Mouse (Mus musculus) embryonic facial prominence, embryonic 11.5 days (tissue): ENCODE results near the gene Unc5b. TPM values are rescaled to one million over a fixed set of nuclear protein-coding genes. Genes with fewer than 3 reads are reported as not detected.

Experiments used
- ATAC-seq: fragments of 200-750 bp; cut with Nextera tagmentation; replicated peaks from 2 replicates; pipeline ENCODE4 v1.8.0; 2017; ENCODE audit warnings: low read depth; ENCODE audit not compliant: insufficient number of reproducible peaks, low FRiP score, low TSS enrichment
- DNase-seq: peaks from one replicate; pipeline ENCODE4 v3.0.0-alpha.2; 2015; ENCODE audit warnings: low spot score
- H3K27ac ChIP-seq: fragments of 300-500 bp; sonication (generic); replicated peaks from 2 replicates; pipeline ENCODE4 v1.5.1; 2014; ENCODE audit warnings: mild to moderate bottlenecking, low read depth, low read length, control low read depth
- H3K27me3 ChIP-seq: fragments of 300-500 bp; sonication (generic); 2 replicates; pipeline ENCODE4 v1.6.1; 2014; ENCODE audit warnings: mild to moderate bottlenecking, low read length, moderate library complexity, mixed read lengths; ENCODE audit not compliant: control insufficient read depth, insufficient read depth
- H3K36me3 ChIP-seq: fragments of 300-500 bp; sonication (generic); replicated peaks from 2 replicates; pipeline ENCODE4 v1.6.1; 2014; ENCODE audit warnings: low read depth, mild to moderate bottlenecking, low read length, moderate library complexity, mixed read lengths; ENCODE audit not compliant: control insufficient read depth, insufficient read depth
- H3K4me1 ChIP-seq: fragments of 300-500 bp; sonication (generic); 2 replicates; pipeline ENCODE4 v1.6.1; 2014; ENCODE audit warnings: low read length, mixed read lengths; ENCODE audit not compliant: control insufficient read depth, insufficient read depth
- H3K4me2 ChIP-seq: fragments of 300-500 bp; sonication (generic); 2 replicates; pipeline ENCODE4 v1.6.1; 2014; ENCODE audit warnings: low read depth, mild to moderate bottlenecking, control low read depth, low read length, moderate library complexity
- H3K4me3 ChIP-seq: fragments of 300-500 bp; sonication (generic); 2 replicates; pipeline ENCODE4 v1.5.1; 2014; ENCODE audit warnings: low read depth, low read length, control low read depth
- H3K9ac ChIP-seq: fragments of 300-500 bp; sonication (generic); replicated peaks from 2 replicates; pipeline ENCODE4 v1.6.1; 2014; ENCODE audit warnings: mild to moderate bottlenecking, control low read depth, low read length
- H3K9me3 ChIP-seq: fragments of 300-500 bp; sonication (generic); replicated peaks from 2 replicates; pipeline ENCODE4 v1.6.1; 2016; ENCODE audit warnings: mild to moderate bottlenecking, low read length, inconsistent platforms, mixed read lengths; ENCODE audit not compliant: control insufficient read depth
- WGBS: fragments of 180-500 bp; shearing (Covaris S2); extraction: QIAGEN DNeasy Blood & Tissue Kit; methylation state at CpG from one replicate; pipeline ENCODE4 v1.1.7; 2014; 5-methylcytosine and 5-hydroxymethylcytosine counted together
- polyA plus RNA-seq: library from polyadenylated mRNA; unstranded; fragments of >200 nt; fragmentation: Nextera tagmentation; extraction: Ambion mirVana; gene quantifications from 2 replicates; pipeline ENCODE4 v1.2.1, GENCODE M21; 2014

Gene Unc5b
- polyA plus RNA-seq, 1 experiment from 2014 or later = 4.0 TPM

- Histone ChIP-seq H3K27ac (no peak overlapping the region), H3K36me3 (no peaks in the 10 kb centered on the region), H3K27me3 (no peaks in the 10 kb centered on the region), H3K4me2 (no peak overlapping the region), H3K9me3 (no peaks in the 10 kb centered on the region), H3K4me1 (peaks cover 24% of the 10 kb centered on the region), H3K4me3 (no peak overlapping the region), H3K9ac (no peak overlapping the region)
- DNase-seq = no peak
- WGBS = 92% methylated on average over 12 of the region's 12 CpGs
- no peak for ATAC-seq
Measured at GRCm38 (mm10) chr10:60819654-60820192, 11.7 kb downstream of the Unc5b start.

GRCm38 (mm10) chr10:60819179-60819578 lies 12.2 kb downstream of the Unc5b start:
- Histone ChIP-seq H3K4me2 (no peak overlapping the region), H3K27me3 (no peaks in the 10 kb centered on the region), H3K9ac (no peak overlapping the region), H3K9me3 (no peaks in the 10 kb centered on the region), H3K27ac (no peak overlapping the region), H3K4me3 (no peak overlapping the region), H3K36me3 (no peaks in the 10 kb centered on the region), H3K4me1 (peaks cover 29% of the 10 kb centered on the region)
- DNase-seq = no peak
- no peak for ATAC-seq
- 77% methylated on average over 5 of the region's 5 CpGs for WGBS

- no peak for ATAC-seq
Measured at GRCm38 (mm10) chr10:60818708-60819107, 12.7 kb downstream of the Unc5b start.

GRCm38 (mm10) chr10:60817868-60818267 lies 13.5 kb downstream of the Unc5b start:
- H3K27ac ChIP-seq = 0 out of 2 replicates have a peak overlapping the region, but pooled peaks have one; percentile 11

More at GRCm38 (mm10) chr10:60818708-60819107, 12.7 kb downstream of the Unc5b start:
- no peak overlapping the region for H3K4me3 ChIP-seq
- no peak overlapping the region for H3K4me2 ChIP-seq
- H3K27me3 ChIP-seq = no peaks in the 10 kb centered on the region
- no peak for DNase-seq
- H3K27ac ChIP-seq = no peak overlapping the region
- peaks cover 31% of the 10 kb centered on the region for H3K4me1 ChIP-seq
- WGBS = 92% methylated on average over 7 of the region's 7 CpGs
- H3K36me3 ChIP-seq = no peaks in the 10 kb centered on the region
- H3K9me3 ChIP-seq = no peaks in the 10 kb centered on the region
- H3K9ac ChIP-seq = no peak overlapping the region

GRCm38 (mm10) chr10:60816872-60817648 lies 14.3 kb downstream of the Unc5b start:
- H3K4me1 ChIP-seq = peaks cover 39% of the 10 kb centered on the region
- H3K4me3 ChIP-seq = no peak overlapping the region
- no peak for DNase-seq
- no peak overlapping the region for H3K4me2 ChIP-seq
- 27% methylated on average over 14 of the region's 14 CpGs for WGBS
- H3K36me3 ChIP-seq = no peaks in the 10 kb centered on the region
- no peaks in the 10 kb centered on the region for H3K27me3 ChIP-seq
- no peak overlapping the region; the same call in 1 of the 2 replicates for H3K9ac ChIP-seq
- H3K27ac ChIP-seq = 0 out of 2 replicates have a peak overlapping the region, but pooled peaks have one; percentile 11
- H3K9me3 ChIP-seq = no peaks in the 10 kb centered on the region
- no peak for ATAC-seq

More at GRCm38 (mm10) chr10:60817868-60818267, 13.5 kb downstream of the Unc5b start:
- no peak overlapping the region for H3K9ac ChIP-seq
- 87% methylated on average over 6 of the region's 6 CpGs for WGBS
- H3K4me2 ChIP-seq = no peak overlapping the region
- no peaks in the 10 kb centered on the region for H3K9me3 ChIP-seq
- H3K36me3 ChIP-seq = no peaks in the 10 kb centered on the region
- ATAC-seq = no peak
- peaks cover 34% of the 10 kb centered on the region for H3K4me1 ChIP-seq
- no peak for DNase-seq
- H3K27me3 ChIP-seq = no peaks in the 10 kb centered on the region
- no peak overlapping the region for H3K4me3 ChIP-seq

GRCm38 (mm10) chr10:60815855-60816254 lies 15.5 kb downstream of the Unc5b start:
- H3K27me3 ChIP-seq = no peaks in the 10 kb centered on the region
- H3K36me3 ChIP-seq = no peaks in the 10 kb centered on the region
- H3K4me3 ChIP-seq = no peak overlapping the region
- H3K9me3 ChIP-seq = no peaks in the 10 kb centered on the region
- H3K4me2 ChIP-seq = no peak overlapping the region
- H3K4me1 ChIP-seq = peaks cover 39% of the 10 kb centered on the region
- 0% methylated on average over 1 of the region's 1 CpGs for WGBS
- DNase-seq (peak; percentile 44), ATAC-seq (0 out of 2 replicates have a peak, but pooled peaks have one; percentile 4)
- H3K9ac ChIP-seq = peak overlapping the region; percentile 19; the same call in 1 of the 2 replicates
- peak overlapping the region; percentile 88; the same call in 1 of the 2 replicates for H3K27ac ChIP-seq

GRCm38 (mm10) chr10:60815059-60815458 lies 16.3 kb downstream of the Unc5b start:
- WGBS = 6% methylated on average over 6 of the region's 6 CpGs
- H3K27me3 ChIP-seq = no peaks in the 10 kb centered on the region
- DNase-seq (no peak), ATAC-seq (peak; percentile 7; the same call in 1 of the 2 replicates)
- no peak overlapping the region for H3K4me2 ChIP-seq
- no peaks in the 10 kb centered on the region for H3K36me3 ChIP-seq
- H3K9ac ChIP-seq = peak overlapping the region; percentile 15; the same call in 1 of the 2 replicates
- no peaks in the 10 kb centered on the region for H3K9me3 ChIP-seq
- H3K4me3 ChIP-seq = no peak overlapping the region
- H3K27ac ChIP-seq = peak overlapping the region; percentile 88
- H3K4me1 ChIP-seq = peaks cover 39% of the 10 kb centered on the region
